Mouse (Mus musculus) lung, postnatal 0 days (tissue): Measurements from ENCODE around the gene Abcg4. TPM values are rescaled to one million over a fixed set of nuclear protein-coding genes. Genes with fewer than 3 reads are reported as not detected.

Experiments
- ATAC-seq: fragments of 200-750 bp; cut with Nextera tagmentation; 2 replicates; pipeline ENCODE4 v1.8.0; 2017; ENCODE audit warnings: moderate library complexity
- DNase-seq: peaks from one replicate; pipeline ENCODE4 v3.0.0-alpha.2; 2016; ENCODE audit warnings: low spot score
- H3K27ac ChIP-seq: fragments of 300-500 bp; sonication (generic); 2 replicates; pipeline ENCODE4 v1.5.1; 2014; ENCODE audit warnings: antibody characterized with exemption, mild to moderate bottlenecking, low read length, mixed read lengths
- H3K27me3 ChIP-seq: fragments of 300-500 bp; sonication (generic); replicated peaks from 2 replicates; pipeline ENCODE4 v1.6.1; 2014; ENCODE audit warnings: low read length, mixed read lengths; ENCODE audit not compliant: insufficient read depth
- H3K36me3 ChIP-seq: fragments of 300-500 bp; sonication (generic); 2 replicates; pipeline ENCODE4 v1.6.1; 2014; ENCODE audit warnings: low read length, mixed read lengths; ENCODE audit not compliant: insufficient read depth
- H3K4me1 ChIP-seq: fragments of 300-500 bp; sonication (generic); 2 replicates; pipeline ENCODE4 v1.6.1; 2014; ENCODE audit warnings: antibody characterized with exemption, low read depth, low read length, mixed read lengths; ENCODE audit not compliant: insufficient read depth
- H3K4me2 ChIP-seq: fragments of 300-500 bp; sonication (generic); replicated peaks from 2 replicates; pipeline ENCODE4 v1.6.1; 2014; ENCODE audit warnings: low read depth, mild to moderate bottlenecking, low read length, moderate library complexity, mixed read lengths
- H3K4me3 ChIP-seq: fragments of 300-500 bp; sonication (generic); 2 replicates; pipeline ENCODE4 v1.5.1; 2014; ENCODE audit warnings: low read depth, low read length
- H3K9ac ChIP-seq: fragments of 300-500 bp; sonication (generic); replicated peaks from 2 replicates; pipeline ENCODE4 v1.6.1; 2014; ENCODE audit warnings: low read depth, mild to moderate bottlenecking
- H3K9me3 ChIP-seq: fragments of 300-500 bp; sonication (generic); 2 replicates; pipeline ENCODE4 v1.6.1; 2016; ENCODE audit warnings: low read length, mixed read lengths
- CTCF ChIP-seq: IDR thresholded peaks from 2 replicates; pipeline ENCODE4 v1.5.1; 2016; ENCODE audit warnings: antibody characterized with exemption, mild to moderate bottlenecking
- EP300 ChIP-seq: IDR thresholded peaks from 2 replicates; pipeline ENCODE4 v1.6.1; 2016; ENCODE audit warnings: antibody characterized with exemption, mild to moderate bottlenecking, control low read depth
- WGBS: fragments of 180-500 bp; shearing (Covaris S2); extraction: QIAGEN DNeasy Blood & Tissue Kit; methylation state at CpG from one replicate; pipeline ENCODE4 v1.1.7; 2014; 5-methylcytosine and 5-hydroxymethylcytosine counted together
- polyA plus RNA-seq: library from polyadenylated mRNA; unstranded; fragments of >200 nt; fragmentation: Nextera tagmentation; extraction: Ambion mirVana; gene quantifications from 2 replicates; pipeline ENCODE4 v1.2.1, GENCODE M21; 2015

Abcg4 gene
- polyA plus RNA-seq, 1 experiment from 2014 or later = 0.47 TPM

- WGBS = under 1% methylated on average over 49 of the region's 50 CpGs
- H3K36me3 ChIP-seq = peaks cover 15% of the 10 kb centered on the region; the same call in 1 of the 2 replicates
Observed at GRCm38 (mm10) chr9:44335331-44336092, 47.1 kb upstream of the Abcg4 start.

GRCm38 (mm10) chr9:44334396-44335330 is 46.2 kb upstream of the Abcg4 start, which contains the start of gene H2afx:
Gene H2afx, plus strand, starts transcription at chr9:44334694.
- peak within 1 kb of the TSS; percentile 98 for H3K4me2 ChIP-seq
- no peaks in the 10 kb centered on the region for H3K27me3 ChIP-seq
- peak within 1 kb of the TSS; percentile 65 for H3K4me3 ChIP-seq
- H3K9me3 ChIP-seq = no peaks in the 10 kb centered on the region
- DNase-seq = peak; percentile 100
- peaks cover 5% of the 10 kb centered on the region for H3K4me1 ChIP-seq
- H3K36me3 ChIP-seq = peaks cover 15% of the 10 kb centered on the region; the same call in 1 of the 2 replicates
- peak within 1 kb of the TSS; percentile 83 for H3K27ac ChIP-seq
- peak; percentile 17; the same call in 1 of the 2 replicates for TF ChIP-seq EP300
- peak; percentile 73 for TF ChIP-seq CTCF
- peak; percentile 96 for ATAC-seq
- H3K9ac ChIP-seq = peak within 1 kb of the TSS; percentile 81
- WGBS = 1% methylated on average over 79 of the region's 91 CpGs

More at GRCm38 (mm10) chr9:44335331-44336092, 47.1 kb upstream of the Abcg4 start:
- Histone ChIP-seq H3K27me3 (no peaks in the 10 kb centered on the region), H3K4me3 (peak overlapping the region; percentile 65), H3K9me3 (no peaks in the 10 kb centered on the region), H3K27ac (peak overlapping the region; percentile 83), H3K4me2 (peak overlapping the region; percentile 98), H3K4me1 (peaks cover 5% of the 10 kb centered on the region), H3K9ac (peak overlapping the region; percentile 81)
- TF ChIP-seq CTCF = no peak
- no peak for TF ChIP-seq EP300
- no peak for DNase-seq
- ATAC-seq = no peak

GRCm38 (mm10) chr9:44332918-44333638 is 44.7 kb upstream of the Abcg4 start:
- no peaks in the 10 kb centered on the region for H3K9me3 ChIP-seq
- WGBS = 93% methylated on average over 13 of the region's 13 CpGs
- H3K4me2 ChIP-seq = no peak overlapping the region
- H3K27ac ChIP-seq = no peak overlapping the region
- no peak overlapping the region for H3K4me3 ChIP-seq
- TF ChIP-seq CTCF = no peak
- no peak for TF ChIP-seq EP300
- no peaks in the 10 kb centered on the region for H3K27me3 ChIP-seq
- H3K9ac ChIP-seq = no peak overlapping the region
- ATAC-seq = no peak
- H3K36me3 ChIP-seq = peaks cover 11% of the 10 kb centered on the region; the same call in 1 of the 2 replicates
- H3K4me1 ChIP-seq = peaks cover 5% of the 10 kb centered on the region
- DNase-seq = no peak

GRCm38 (mm10) chr9:44330736-44331135 is 42.3 kb upstream of the Abcg4 start:
- Histone ChIP-seq H3K27me3 (no peaks in the 10 kb centered on the region), H3K36me3 (peaks cover 11% of the 10 kb centered on the region; the same call in 1 of the 2 replicates), H3K4me3 (no peak overlapping the region), H3K9me3 (no peaks in the 10 kb centered on the region), H3K27ac (no peak overlapping the region), H3K9ac (no peak overlapping the region), H3K4me1 (peaks cover 2% of the 10 kb centered on the region), H3K4me2 (no peak overlapping the region)
- TF ChIP-seq EP300 (no peak), CTCF (no peak)
- no peak for DNase-seq
- WGBS = 92% methylated on average over 6 of the region's 6 CpGs
- no peak for ATAC-seq

GRCm38 (mm10) chr9:44327926-44328325 is 39.5 kb upstream of the Abcg4 start:
- 78% methylated on average over 5 of the region's 5 CpGs for WGBS
- DNase-seq (no peak), ATAC-seq (no peak)
- no peaks in the 10 kb centered on the region for H3K27me3 ChIP-seq
- H3K4me3 ChIP-seq = no peak overlapping the region
- H3K4me2 ChIP-seq = peak overlapping the region; percentile 83
- no peak overlapping the region for H3K27ac ChIP-seq
- H3K4me1 ChIP-seq = no peaks in the 10 kb centered on the region
- TF ChIP-seq CTCF (no peak), EP300 (no peak)
- H3K9ac ChIP-seq = no peak overlapping the region
- H3K36me3 ChIP-seq = peaks cover 7% of the 10 kb centered on the region; the same call in 1 of the 2 replicates
- no peaks in the 10 kb centered on the region for H3K9me3 ChIP-seq
